Mouse (Mus musculus) lung, adult 2 months (tissue): ENCODE data around the gene Zbtb42. TPM values are rescaled to one million over a fixed set of nuclear protein-coding genes. Genes with fewer than 3 reads are reported as not detected.
A peak's percentile ranks its signal among the peaks of the same experiment; 100 is the strongest.

Source experiments
- DNase-seq: peaks from one replicate; pipeline ENCODE4 v3.0.0; 2022
- H3K4me1 ChIP-seq: fragments of 200-500 bp; 2 replicates; pipeline ENCODE4 v1.6.1; 2011; ENCODE audit warnings: low read length; ENCODE audit not compliant: control insufficient read depth, insufficient read depth
- H3K4me3 ChIP-seq: fragments of 200-500 bp; replicated peaks from 2 replicates; pipeline ENCODE3; 2011; ENCODE audit warnings: low read depth, mild to moderate bottlenecking, control low read depth, low read length; ENCODE audit errors: extremely low read depth
- CTCF ChIP-seq: fragments of 200-500 bp; IDR thresholded peaks from 2 replicates; pipeline ENCODE4 v1.5.1; 2011; ENCODE audit warnings: mild to moderate bottlenecking, low read length, control low read depth; ENCODE audit not compliant: insufficient read depth
- POLR2A ChIP-seq: fragments of 200-500 bp; IDR thresholded peaks from 2 replicates; pipeline ENCODE4 v1.6.1; 2011; ENCODE audit warnings: low read depth, mild to moderate bottlenecking, control low read depth, low read length, borderline replicate concordance; ENCODE audit errors: extremely low read depth
- WGBS: fragments of 180-500 bp; shearing (Covaris S2); methylation state at CpG from one replicate; pipeline ENCODE4 v1.1.7; 2018; 5-methylcytosine and 5-hydroxymethylcytosine counted together
- polyA plus RNA-seq: library from polyadenylated mRNA; depleted of rRNA; stranded (reverse); fragments of >200 nt; gene quantifications from 2 replicates; pipeline ENCODE4 v1.2.3, GENCODE M21; 2012

Zbtb42 gene
- polyA plus RNA-seq, 1 experiment, result 51.2 TPM

GRCm38 (mm10) chr12:112644180-112644854, 34.3 kb upstream of the Zbtb42 start, which contains the start of gene Siva1:
TSS of gene Siva1 (plus strand) at chr12:112644679.
- no peak for TF ChIP-seq POLR2A
- no peak for TF ChIP-seq CTCF
- peak within 1 kb of the TSS; percentile 63 for H3K4me3 ChIP-seq
- under 1% methylated on average over 44 of the region's 46 CpGs for WGBS

DNA sequence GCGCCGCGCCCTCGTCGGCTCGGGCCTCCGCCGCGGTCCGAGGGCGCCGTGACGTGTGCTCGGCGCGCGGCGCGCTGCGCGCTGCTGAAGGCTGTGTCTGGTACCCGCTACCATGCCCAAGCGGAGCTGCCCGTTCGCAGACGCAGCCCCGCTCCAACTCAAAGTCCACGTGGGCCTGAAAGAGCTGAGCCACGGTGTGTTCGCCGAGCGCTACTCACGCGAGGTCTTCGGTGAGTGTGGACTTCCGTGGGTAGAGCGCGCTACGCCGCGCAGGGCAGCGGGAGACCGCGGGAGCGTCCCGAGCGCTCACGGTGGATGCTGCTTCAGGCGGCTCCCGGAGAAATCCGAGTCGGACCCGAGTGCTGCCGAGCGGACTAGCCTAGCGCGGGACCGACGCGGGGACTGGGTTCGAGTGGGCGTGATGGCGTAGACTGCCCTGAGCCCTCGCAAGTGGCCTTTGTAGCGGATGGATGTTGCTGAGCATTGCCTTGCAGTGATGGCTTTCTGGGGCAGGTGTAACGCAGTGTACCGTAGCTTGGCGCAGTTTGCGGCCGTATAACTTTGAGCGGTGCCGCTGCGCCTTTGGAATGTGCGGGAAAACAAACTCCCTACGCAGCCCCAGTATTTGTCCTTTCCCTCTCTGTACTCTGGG, 33.6 kb upstream of the Zbtb42 start:
- WGBS, result under 1% methylated on average over 75 of the region's 75 CpGs
- Histone ChIP-seq H3K4me3 (peak overlapping the region; percentile 63), H3K4me1 (0 out of 2 replicates have a peak, but pooled peaks cover 3% of the 10 kb centered on the region)
- DNase-seq, result no peak
- TF ChIP-seq POLR2A (peak; percentile 84; the same call in 1 of the 2 replicates), CTCF (no peak)

More at GRCm38 (mm10) chr12:112644180-112644854, 34.3 kb upstream of the Zbtb42 start, which contains the start of gene Siva1:
- H3K4me1 ChIP-seq, result 0 out of 2 replicates have a peak, but pooled peaks cover 3% of the 10 kb centered on the region
- DNase-seq, result peak; percentile 97

DNA sequence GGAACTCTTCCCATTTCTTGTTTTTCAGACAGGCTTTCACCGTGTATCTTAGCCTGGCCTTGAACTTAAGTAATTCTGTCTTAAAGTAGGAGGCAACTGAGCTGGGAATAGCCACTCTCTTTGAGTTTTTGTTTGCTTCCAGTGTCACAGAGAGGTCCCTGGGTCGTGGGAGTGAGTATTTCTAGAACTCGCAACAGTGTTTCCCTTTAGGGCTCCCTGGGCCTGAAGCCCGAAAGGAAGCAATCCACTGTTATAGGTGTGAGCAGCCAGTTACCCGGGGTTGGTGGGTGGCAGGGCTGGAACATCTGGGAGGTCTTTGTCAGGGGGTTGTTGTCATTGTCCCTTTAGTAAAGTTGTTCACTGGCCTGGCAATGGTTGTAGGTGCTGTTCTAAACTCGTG, 32.5 kb upstream of the Zbtb42 start:
- 50% methylated on average over 6 of the region's 6 CpGs for WGBS
- Histone ChIP-seq H3K4me1 (0 out of 2 replicates have a peak, but pooled peaks cover 3% of the 10 kb centered on the region), H3K4me3 (no peak overlapping the region)
- TF ChIP-seq CTCF, result no peak
- no peak for TF ChIP-seq POLR2A
- DNase-seq, result no peak

DNA sequence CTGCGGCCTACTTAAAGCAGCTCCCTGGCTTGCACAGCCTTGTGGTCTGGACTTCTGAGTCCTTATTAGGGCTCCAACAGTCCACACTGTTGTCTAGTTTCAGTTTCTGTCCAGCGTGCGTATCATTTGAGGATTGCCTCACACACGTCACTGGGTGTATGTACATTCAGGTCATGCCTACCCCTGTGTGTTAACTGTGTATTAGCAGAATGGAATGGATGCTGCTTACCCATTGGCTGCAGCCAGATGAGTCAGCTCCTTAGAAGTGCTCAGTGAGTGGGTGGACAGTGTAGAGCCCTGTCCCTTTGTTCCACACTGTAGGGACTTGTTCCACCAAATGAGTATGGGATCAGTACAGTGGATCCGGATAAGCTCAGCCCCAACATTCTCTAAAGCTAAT, 30.5 kb upstream of the Zbtb42 start:
- no peak for TF ChIP-seq CTCF
- TF ChIP-seq POLR2A, result no peak
- Histone ChIP-seq H3K4me1 (0 out of 2 replicates have a peak, but pooled peaks cover 3% of the 10 kb centered on the region), H3K4me3 (no peak overlapping the region)
- no peak for DNase-seq
- WGBS, result 78% methylated on average over 5 of the region's 5 CpGs

- 48% methylated on average over 5 of the region's 5 CpGs for WGBS
- no peak for DNase-seq
- Histone ChIP-seq H3K4me1 (no peaks in the 10 kb centered on the region), H3K4me3 (no peak overlapping the region)
- TF ChIP-seq CTCF, result no peak
- no peak for TF ChIP-seq POLR2A
Observed at GRCm38 (mm10) chr12:112651778-112652439, 26.7 kb upstream of the Zbtb42 start.

DNA sequence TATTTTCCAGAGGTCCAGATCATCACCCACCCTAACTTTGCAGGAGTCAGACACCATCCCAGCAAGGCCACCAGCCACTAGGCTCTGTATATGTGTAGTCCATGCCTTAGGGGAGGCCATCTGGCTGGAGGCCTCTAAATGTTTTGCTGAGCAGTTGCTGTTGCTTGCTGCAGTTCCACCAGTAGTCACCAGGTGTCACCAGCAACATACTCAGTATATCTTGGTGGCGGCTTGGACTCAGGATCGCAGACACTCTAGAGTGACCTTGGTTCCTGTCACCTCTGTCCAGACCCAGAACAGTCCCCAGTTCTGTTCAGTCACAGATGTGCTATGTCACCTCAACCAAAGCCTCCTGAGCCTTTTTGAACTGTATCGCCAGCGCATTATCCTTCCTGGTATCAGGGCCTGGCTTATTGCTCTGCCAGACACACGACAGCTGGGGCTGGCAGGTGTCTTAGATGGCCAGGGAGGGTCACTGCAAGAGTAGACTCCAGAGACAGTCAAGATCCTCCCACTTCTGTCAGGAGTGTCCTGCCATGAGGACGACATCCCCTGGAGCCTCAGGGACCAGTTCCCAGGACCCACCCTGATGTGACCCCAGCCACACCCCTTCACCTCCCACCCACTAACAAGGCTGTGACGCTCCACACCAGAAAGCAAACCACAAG, 25.3 kb upstream of the Zbtb42 start:
- no peak overlapping the region for H3K4me3 ChIP-seq
- peak; percentile 83 for DNase-seq
- WGBS, result 39% methylated on average over 7 of the region's 7 CpGs
- no peaks in the 10 kb centered on the region for H3K4me1 ChIP-seq
- TF ChIP-seq CTCF, result peak; percentile 98
- TF ChIP-seq POLR2A, result no peak

DNA sequence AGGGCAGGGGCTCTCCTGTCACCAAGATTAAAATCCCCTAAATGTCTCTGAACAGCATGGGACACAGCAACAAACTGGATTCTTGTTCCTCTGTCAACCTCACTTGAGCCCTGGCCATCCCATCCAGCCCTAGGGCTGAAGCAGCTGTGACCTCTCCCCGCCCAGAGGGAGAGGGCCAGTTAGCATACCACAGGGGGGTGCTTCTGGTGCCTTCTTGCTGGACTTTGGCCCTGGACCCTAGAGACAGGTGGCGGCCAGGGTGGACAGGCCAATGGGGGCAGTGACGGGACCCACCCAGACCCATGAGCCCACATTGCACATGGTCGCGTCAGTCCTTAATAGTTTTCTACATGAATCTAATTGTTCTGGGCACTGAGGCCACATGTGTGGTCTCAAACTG, 24.6 kb upstream of the Zbtb42 start:
- DNase-seq, result no peak
- no peak overlapping the region for H3K4me3 ChIP-seq
- TF ChIP-seq POLR2A (no peak), CTCF (no peak)
- 94% methylated on average over 5 of the region's 5 CpGs for WGBS
- H3K4me1 ChIP-seq, result no peaks in the 10 kb centered on the region

DNA sequence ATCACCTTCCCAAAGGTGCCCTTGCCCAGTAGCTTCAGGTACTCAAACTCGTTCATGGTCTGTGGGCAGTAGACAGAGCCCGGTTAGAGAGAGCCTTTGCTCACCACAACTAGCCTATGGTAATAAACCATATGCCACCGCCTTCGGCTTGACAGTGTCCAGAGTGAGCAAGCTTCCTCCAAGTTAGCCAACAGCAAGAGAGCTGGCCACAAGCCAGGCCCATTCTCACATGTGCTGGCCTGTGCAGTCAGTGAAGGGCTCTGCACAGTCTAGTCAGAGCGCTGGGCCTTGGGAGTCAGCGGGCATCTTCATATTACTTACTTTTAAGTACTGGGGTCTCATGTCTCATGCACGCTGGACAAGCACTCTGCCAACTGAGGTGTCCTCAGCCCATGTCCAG, 20.0 kb upstream of the Zbtb42 start:
- TF ChIP-seq CTCF, result no peak
- no peak for TF ChIP-seq POLR2A
- H3K4me1 ChIP-seq, result no peaks in the 10 kb centered on the region; the same call in 1 of the 2 replicates
- H3K4me3 ChIP-seq, result no peak overlapping the region
- no peak for DNase-seq
- WGBS, result 78% methylated on average over 7 of the region's 7 CpGs

- peak; percentile 73 for DNase-seq
- 0 out of 2 replicates have a peak, but pooled peaks have one; percentile 19 for TF ChIP-seq CTCF
- TF ChIP-seq POLR2A, result no peak
- WGBS, result 71% methylated on average over 6 of the region's 6 CpGs
- H3K4me1 ChIP-seq, result peaks cover under 1% of the 10 kb centered on the region; the same call in 1 of the 2 replicates
- no peak overlapping the region for H3K4me3 ChIP-seq
Observed at GRCm38 (mm10) chr12:112659109-112659508, 19.5 kb upstream of the Zbtb42 start.

GRCm38 (mm10) chr12:112660576-112661326, 17.9 kb upstream of the Zbtb42 start:
- Histone ChIP-seq H3K4me1 (peaks cover 15% of the 10 kb centered on the region), H3K4me3 (no peak overlapping the region)
- no peak for TF ChIP-seq POLR2A
- no peak for DNase-seq
- whole genome bisulfite sequencing, result 43% methylated on average over 5 of the region's 5 CpGs
